Mouse (Mus musculus) liver, adult 2 months (tissue): Measurements from ENCODE around the gene Cgref1.

Experiments
- CTCF ChIP-seq: fragments of 200-500 bp; IDR thresholded peaks from 2 replicates; pipeline ENCODE4 v1.5.1; 2011; ENCODE audit warnings: low read depth, low read length, control low read depth
- POLR2A ChIP-seq: fragments of 200-500 bp; IDR thresholded peaks from 2 replicates; pipeline ENCODE4 v1.6.1; 2011; ENCODE audit warnings: low read length, control low read depth; ENCODE audit not compliant: insufficient read depth; ENCODE audit errors: extremely low read depth

- no peak for TF ChIP-seq CTCF
- no peak for TF ChIP-seq POLR2A
Measured at GRCm38 (mm10) chr5:30920621-30921020, 24.8 kb downstream of the Cgref1 start.
